Mouse (Mus musculus): ENCODE data around the gene Pde4d. TPM values are rescaled to one million over a fixed set of nuclear protein-coding genes. Genes with fewer than 3 reads are reported as not detected.
A peak's percentile ranks its signal among the peaks of the same experiment; 100 is the strongest.

Gene Pde4d
- polyA plus RNA-seq, 1 experiment from 2014 or later, result 16.7 TPM

DNA sequence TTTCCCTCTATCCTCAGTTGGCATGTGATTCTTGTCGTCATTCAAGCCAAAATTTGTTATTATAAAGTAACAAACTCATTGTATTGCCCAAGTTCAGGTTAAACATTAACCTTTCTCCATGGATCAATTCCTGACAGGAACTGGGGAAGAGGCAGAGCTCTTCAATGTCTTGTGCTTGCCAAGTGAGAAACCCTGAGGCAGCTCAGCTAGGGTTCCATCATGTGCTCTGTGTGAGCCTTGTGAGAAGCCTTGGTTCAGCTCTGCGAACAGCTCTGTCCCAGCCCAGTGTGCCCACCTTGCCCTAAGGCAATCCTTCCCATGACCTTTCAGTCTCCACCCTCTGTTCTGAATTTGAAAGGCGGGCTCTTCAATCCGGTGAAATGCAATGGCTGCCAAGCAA lies 1150.0 kb downstream of the Pde4d start:
- ATAC-seq (replicated peaks; ENCODE audit: low FRiP score), result no peak
- H3K4me1 ChIP-seq, result no peaks in the 10 kb centered on the region
- H3K36me3 ChIP-seq, result no peaks in the 10 kb centered on the region
- no peak overlapping the region for H3K4me2 ChIP-seq
- 63% methylated on average over 4 of the region's 4 CpGs for WGBS
- no peaks in the 10 kb centered on the region for H3K27me3 ChIP-seq
- no peak overlapping the region for H3K4me3 ChIP-seq (replicated peaks)
- no peak overlapping the region for H3K9ac ChIP-seq
- no peaks in the 10 kb centered on the region for H3K9me3 ChIP-seq (replicated peaks)
- no peak overlapping the region for H3K27ac ChIP-seq

DNA sequence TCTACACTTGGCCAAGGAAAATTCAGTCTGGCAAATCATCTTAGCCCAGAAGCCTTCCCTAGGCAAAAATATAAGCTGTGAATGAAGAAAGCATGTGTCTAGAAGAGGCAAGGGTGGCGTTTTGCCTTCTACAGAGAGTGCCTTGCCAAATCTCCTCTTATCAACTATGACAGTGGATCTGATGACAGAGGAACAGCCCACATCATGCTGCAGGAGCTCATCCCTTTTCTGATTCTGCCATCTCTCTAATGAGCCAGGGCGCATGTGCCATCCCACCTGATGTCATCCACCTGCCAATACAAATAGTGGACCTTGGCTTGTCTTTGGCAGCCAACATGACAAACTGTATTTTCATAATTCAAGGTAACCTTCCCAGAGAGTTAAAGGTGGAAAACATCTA lies 1154.3 kb downstream of the Pde4d start:
- H3K4me1 ChIP-seq, result no peaks in the 10 kb centered on the region
- H3K9me3 ChIP-seq (replicated peaks), result no peaks in the 10 kb centered on the region
- no peak overlapping the region for H3K9ac ChIP-seq
- H3K27me3 ChIP-seq, result no peaks in the 10 kb centered on the region
- H3K27ac ChIP-seq, result no peak overlapping the region
- H3K4me3 ChIP-seq (replicated peaks), result no peak overlapping the region
- no peaks in the 10 kb centered on the region for H3K36me3 ChIP-seq
- ATAC-seq (replicated peaks; ENCODE audit: low FRiP score), result no peak
- WGBS, result 87% methylated on average over 2 of the region's 2 CpGs
- H3K4me2 ChIP-seq, result no peak overlapping the region

DNA sequence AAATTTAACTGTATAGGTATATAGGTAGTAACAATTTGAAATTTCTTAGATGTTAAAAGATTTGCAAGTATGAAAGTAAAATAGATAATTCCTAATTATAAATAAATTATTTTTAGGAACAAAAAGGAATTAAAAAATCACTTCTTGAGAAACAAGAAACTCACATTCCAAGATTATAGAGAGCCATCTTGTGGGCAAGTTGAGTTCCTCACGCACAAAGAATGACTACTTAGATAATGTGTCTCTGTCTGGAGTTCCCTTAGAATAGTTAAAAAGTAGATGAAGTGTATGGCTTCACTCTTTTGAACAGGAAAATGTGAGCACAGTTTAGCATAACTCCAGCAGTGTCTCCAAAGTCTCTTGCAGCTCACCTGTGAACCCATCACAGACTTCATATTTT lies 1155.4 kb downstream of the Pde4d start:
- H3K9me3 ChIP-seq (replicated peaks), result no peaks in the 10 kb centered on the region
- no peak overlapping the region for H3K4me3 ChIP-seq (replicated peaks)
- no peak overlapping the region for H3K4me2 ChIP-seq
- no peaks in the 10 kb centered on the region for H3K27me3 ChIP-seq
- 67% methylated on average over 1 of the region's 1 CpGs for WGBS
- no peaks in the 10 kb centered on the region for H3K4me1 ChIP-seq
- H3K9ac ChIP-seq, result no peak overlapping the region
- ATAC-seq (replicated peaks; ENCODE audit: low FRiP score), result no peak
- H3K27ac ChIP-seq, result no peak overlapping the region
- H3K36me3 ChIP-seq, result no peaks in the 10 kb centered on the region

DNA sequence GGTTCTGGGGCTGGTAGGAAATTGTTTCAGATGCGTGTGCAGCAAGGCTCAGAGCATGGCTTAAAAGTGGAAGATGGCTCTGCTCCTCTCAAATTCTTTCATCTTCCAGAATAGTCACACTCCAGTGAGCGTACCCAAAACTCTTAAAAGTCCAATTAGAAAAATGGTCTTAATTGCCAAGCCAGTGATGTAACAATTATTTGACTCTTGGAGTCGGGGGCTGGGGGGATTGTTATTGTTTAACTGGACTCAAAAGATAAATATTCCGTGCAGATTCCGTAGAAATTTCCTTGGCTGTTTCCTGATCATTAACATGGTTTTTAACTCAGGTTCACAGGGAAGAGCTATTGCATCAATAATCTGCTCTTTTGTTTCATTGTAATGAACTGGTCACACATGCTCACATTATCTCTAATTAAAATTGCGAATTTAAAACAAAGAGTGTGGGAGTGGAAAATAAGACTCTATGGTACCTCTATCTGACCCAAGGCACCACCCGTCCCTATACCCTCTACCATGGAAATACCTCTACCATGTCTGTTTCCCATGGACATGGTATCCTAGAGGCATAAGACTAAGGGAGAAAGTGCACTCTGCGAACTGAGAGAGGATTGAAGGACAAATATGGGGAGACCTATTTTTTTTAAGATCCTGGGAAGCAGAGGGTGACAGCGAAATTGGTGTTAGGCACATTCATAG lies 1159.5 kb downstream of the Pde4d start:
- no peaks in the 10 kb centered on the region for H3K36me3 ChIP-seq
- H3K9me3 ChIP-seq (replicated peaks), result no peaks in the 10 kb centered on the region
- H3K4me1 ChIP-seq, result peaks cover 13% of the 10 kb centered on the region
- no peak overlapping the region for H3K27ac ChIP-seq
- no peak overlapping the region for H3K9ac ChIP-seq
- no peak for ATAC-seq (replicated peaks; ENCODE audit: low FRiP score)
- 69% methylated on average over 9 of the region's 9 CpGs for WGBS
- H3K4me3 ChIP-seq (replicated peaks), result no peak overlapping the region
- no peaks in the 10 kb centered on the region for H3K27me3 ChIP-seq
- H3K4me2 ChIP-seq, result no peak overlapping the region

DNA sequence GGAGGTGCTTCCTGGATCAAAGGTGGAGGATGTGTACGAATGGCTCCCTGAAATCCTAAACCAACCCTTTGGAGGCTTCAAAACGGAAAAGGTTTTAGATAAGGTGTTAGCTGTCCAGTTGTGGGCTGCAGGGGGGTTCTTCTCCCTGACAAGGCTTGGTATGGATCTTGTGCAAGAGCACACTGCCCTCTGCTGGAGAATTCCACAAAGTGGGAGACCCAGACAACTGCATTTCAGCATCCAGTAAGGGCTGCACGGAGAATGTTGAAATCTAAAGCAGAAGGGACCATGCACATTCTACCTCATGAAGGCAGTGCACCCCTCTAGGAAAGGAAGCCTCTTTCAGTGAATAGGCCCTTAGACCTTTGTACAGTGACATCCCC lies 1160.0 kb downstream of the Pde4d start:
- WGBS, result 9% methylated on average over 3 of the region's 3 CpGs
- no peak overlapping the region for H3K4me2 ChIP-seq
- H3K27me3 ChIP-seq, result no peaks in the 10 kb centered on the region
- H3K27ac ChIP-seq, result no peak overlapping the region
- no peak overlapping the region for H3K4me3 ChIP-seq (replicated peaks)
- ATAC-seq (replicated peaks; ENCODE audit: low FRiP score), result peak; percentile 58; the same call in 1 of the 2 replicates
- H3K9ac ChIP-seq, result no peak overlapping the region
- H3K36me3 ChIP-seq, result no peaks in the 10 kb centered on the region
- no peaks in the 10 kb centered on the region for H3K9me3 ChIP-seq (replicated peaks)
- peaks cover 13% of the 10 kb centered on the region for H3K4me1 ChIP-seq

DNA sequence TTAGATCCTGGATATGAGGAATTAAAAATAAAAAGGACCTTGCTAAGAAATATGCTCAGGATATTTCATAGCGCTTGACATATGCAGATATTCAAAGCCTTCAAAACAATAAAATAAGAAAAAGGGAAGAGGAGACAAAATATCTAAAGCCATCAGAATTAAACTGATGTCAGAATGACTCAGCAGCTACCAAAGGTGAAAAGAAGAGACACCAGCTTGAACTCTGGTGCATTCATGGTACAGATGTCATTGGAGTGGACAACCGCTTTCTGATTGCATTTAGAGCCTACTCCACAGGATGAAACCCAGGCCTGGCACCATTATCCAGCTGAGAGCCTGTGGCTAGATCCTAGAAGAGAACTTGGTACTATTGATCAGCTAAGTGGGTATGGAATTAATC lies 1161.0 kb downstream of the Pde4d start:
- ATAC-seq (replicated peaks; ENCODE audit: low FRiP score), result no peak
- peaks cover 13% of the 10 kb centered on the region for H3K4me1 ChIP-seq
- H3K36me3 ChIP-seq, result no peaks in the 10 kb centered on the region
- H3K4me2 ChIP-seq, result no peak overlapping the region
- H3K9ac ChIP-seq, result no peak overlapping the region
- no peak overlapping the region for H3K27ac ChIP-seq
- H3K4me3 ChIP-seq (replicated peaks), result no peak overlapping the region
- no peaks in the 10 kb centered on the region for H3K27me3 ChIP-seq
- 100% methylated on average over 2 of the region's 2 CpGs for WGBS
- no peaks in the 10 kb centered on the region for H3K9me3 ChIP-seq (replicated peaks)

DNA sequence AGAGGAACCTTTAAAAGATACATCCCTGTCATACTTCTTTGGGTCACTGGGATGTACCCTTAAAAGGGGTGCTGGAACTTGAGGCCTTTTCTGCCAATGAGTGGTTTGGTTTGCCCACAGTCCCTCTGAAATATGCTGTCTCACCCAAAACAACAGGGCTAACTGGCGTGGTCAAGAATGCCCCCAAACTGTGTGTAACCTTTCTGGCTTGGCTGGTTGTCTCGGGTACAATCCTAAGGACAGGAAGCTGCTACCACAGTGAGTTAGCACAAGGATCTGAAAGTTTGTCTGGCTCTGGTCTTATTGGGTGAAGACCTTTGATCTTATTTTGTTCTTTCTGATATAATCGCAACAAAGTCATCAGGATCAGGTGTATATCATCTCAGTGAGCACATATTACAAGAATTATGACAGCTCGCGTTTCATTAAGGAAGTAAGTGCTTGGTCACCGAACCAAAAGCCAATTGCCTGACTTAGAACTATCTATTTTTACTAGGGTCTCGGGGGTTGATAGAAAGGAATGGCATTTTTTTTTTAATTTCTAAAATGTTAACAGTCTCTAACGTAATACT lies 1165.6 kb downstream of the Pde4d start:
- Histone ChIP-seq H3K4me3 (replicated peaks) (no peak overlapping the region), H3K27me3 (no peaks in the 10 kb centered on the region), H3K9ac (no peak overlapping the region), H3K4me2 (no peak overlapping the region), H3K9me3 (replicated peaks) (no peaks in the 10 kb centered on the region), H3K36me3 (no peaks in the 10 kb centered on the region), H3K4me1 (peaks cover 13% of the 10 kb centered on the region), H3K27ac (no peak overlapping the region)
- no peak for ATAC-seq (replicated peaks; ENCODE audit: low FRiP score)
- 63% methylated on average over 8 of the region's 8 CpGs for WGBS

DNA sequence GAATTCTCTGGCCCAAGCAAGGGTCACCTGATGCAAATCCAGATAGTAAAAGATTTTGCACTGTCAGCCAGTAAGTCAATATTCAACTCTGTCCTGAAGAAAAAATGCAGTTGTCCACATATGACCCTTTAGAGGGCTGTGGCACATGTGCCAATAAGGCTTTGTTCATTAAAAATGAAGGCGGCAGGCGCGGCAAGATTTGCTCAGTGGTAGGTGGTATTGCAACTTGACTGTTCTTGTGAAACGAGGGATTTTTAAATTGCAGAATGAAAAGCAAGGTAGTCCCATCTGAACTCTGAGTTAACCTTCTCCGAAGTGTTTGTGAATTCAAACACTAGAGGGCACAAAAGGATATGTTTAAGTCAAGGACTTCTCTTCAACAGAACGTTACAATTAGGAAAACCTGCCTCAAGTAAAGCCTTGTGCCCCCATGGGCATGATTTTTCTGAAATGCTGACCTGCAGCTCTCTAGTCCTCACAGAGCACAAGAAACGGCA lies 1166.1 kb downstream of the Pde4d start:
- Histone ChIP-seq H3K9me3 (replicated peaks) (no peaks in the 10 kb centered on the region), H3K4me1 (peaks cover 13% of the 10 kb centered on the region), H3K4me2 (no peak overlapping the region)

DNA sequence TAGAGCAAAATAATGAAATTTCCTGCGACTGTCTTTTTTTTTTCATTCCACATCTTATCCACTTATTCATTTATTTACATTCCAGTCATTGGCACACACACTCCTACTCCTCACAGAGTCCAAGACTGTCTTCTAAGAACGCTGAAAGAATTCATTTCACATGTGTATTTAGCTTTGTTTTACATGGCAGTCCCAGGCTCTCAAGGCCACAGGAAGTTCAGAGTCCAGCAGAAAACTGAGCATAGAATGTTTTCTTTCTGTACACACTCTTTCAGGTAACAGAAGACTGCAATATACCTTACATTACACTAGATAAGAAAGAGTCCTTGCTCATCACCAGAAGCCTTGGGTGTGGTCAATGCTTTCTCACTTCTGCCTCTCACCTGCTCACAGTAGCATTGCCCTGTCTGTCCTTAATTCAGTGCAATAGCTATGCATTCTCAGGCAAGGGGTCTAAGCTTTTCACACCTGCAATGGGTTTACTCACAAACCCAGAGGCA lies 1169.5 kb downstream of the Pde4d start:
- H3K9ac ChIP-seq, result no peak overlapping the region

More for the DNA sequence above, 1166.1 kb downstream of the Pde4d start:
- Histone ChIP-seq H3K9ac (no peak overlapping the region), H3K27ac (no peak overlapping the region), H3K4me3 (replicated peaks) (no peak overlapping the region), H3K27me3 (no peaks in the 10 kb centered on the region), H3K36me3 (no peaks in the 10 kb centered on the region)
- ATAC-seq (replicated peaks; ENCODE audit: low FRiP score), result no peak
- 17% methylated on average over 7 of the region's 7 CpGs for WGBS

DNA sequence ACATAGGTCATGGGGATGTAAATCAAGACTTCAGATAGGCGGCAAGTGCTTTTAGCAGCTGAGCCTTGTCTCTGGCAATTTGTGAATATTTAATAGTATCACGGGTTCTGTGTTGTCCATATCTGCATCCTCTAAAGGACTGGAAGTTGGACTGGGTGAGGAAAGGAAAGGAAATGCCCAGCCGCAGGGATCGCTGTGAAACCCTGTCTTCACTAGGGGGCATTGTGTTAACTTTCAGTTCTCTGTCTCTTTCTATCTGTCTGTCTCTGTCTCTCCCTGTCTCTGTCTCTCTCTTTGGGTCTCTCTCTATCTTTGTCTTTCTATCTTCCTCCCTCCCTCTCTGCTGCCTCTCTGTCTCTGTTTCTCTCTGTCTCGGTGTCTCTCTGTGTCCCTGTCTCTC lies 1172.5 kb downstream of the Pde4d start:
- Histone ChIP-seq H3K27me3 (no peaks in the 10 kb centered on the region), H3K36me3 (no peaks in the 10 kb centered on the region), H3K9ac (no peak overlapping the region), H3K27ac (no peak overlapping the region), H3K4me2 (no peak overlapping the region), H3K4me3 (replicated peaks) (no peak overlapping the region), H3K4me1 (no peaks in the 10 kb centered on the region), H3K9me3 (replicated peaks) (no peaks in the 10 kb centered on the region)
- no peak for ATAC-seq (replicated peaks; ENCODE audit: low FRiP score)
- WGBS, result 69% methylated on average over 5 of the region's 5 CpGs

More for the DNA sequence above, 1169.5 kb downstream of the Pde4d start:
- Histone ChIP-seq H3K27ac (no peak overlapping the region), H3K9me3 (replicated peaks) (no peaks in the 10 kb centered on the region), H3K4me3 (replicated peaks) (no peak overlapping the region), H3K36me3 (no peaks in the 10 kb centered on the region), H3K4me1 (no peaks in the 10 kb centered on the region), H3K4me2 (no peak overlapping the region), H3K27me3 (no peaks in the 10 kb centered on the region)
- ATAC-seq (replicated peaks; ENCODE audit: low FRiP score), result no peak
- WGBS, result 65% methylated on average over 2 of the region's 2 CpGs

DNA sequence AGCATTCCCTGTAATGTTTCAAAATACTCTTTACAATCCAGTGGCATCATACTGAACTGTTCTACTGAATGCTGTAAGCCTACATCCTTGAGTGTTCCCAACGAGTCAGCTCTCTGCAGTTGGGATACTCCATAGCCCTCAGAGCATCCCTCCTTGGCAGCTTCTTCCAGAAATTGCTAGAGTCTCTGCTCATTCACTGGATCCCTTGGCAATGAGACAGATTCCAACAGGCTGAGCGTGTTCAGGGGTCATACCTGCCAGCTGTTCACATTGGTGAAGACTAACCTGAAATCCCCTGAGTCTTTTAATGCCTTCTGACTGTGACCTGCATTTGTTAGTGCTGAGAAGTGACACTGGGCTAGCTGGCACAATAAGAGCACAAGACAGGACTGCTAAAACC lies 1173.5 kb downstream of the Pde4d start:
- no peaks in the 10 kb centered on the region for H3K9me3 ChIP-seq (replicated peaks)
- no peak overlapping the region for H3K4me3 ChIP-seq (replicated peaks)
- ATAC-seq (replicated peaks; ENCODE audit: low FRiP score), result no peak
- H3K4me2 ChIP-seq, result no peak overlapping the region
- H3K4me1 ChIP-seq, result no peaks in the 10 kb centered on the region
- H3K27me3 ChIP-seq, result no peaks in the 10 kb centered on the region
- no peak overlapping the region for H3K27ac ChIP-seq
- no peaks in the 10 kb centered on the region for H3K36me3 ChIP-seq
- 68% methylated on average over 2 of the region's 2 CpGs for WGBS
- H3K9ac ChIP-seq, result no peak overlapping the region

DNA sequence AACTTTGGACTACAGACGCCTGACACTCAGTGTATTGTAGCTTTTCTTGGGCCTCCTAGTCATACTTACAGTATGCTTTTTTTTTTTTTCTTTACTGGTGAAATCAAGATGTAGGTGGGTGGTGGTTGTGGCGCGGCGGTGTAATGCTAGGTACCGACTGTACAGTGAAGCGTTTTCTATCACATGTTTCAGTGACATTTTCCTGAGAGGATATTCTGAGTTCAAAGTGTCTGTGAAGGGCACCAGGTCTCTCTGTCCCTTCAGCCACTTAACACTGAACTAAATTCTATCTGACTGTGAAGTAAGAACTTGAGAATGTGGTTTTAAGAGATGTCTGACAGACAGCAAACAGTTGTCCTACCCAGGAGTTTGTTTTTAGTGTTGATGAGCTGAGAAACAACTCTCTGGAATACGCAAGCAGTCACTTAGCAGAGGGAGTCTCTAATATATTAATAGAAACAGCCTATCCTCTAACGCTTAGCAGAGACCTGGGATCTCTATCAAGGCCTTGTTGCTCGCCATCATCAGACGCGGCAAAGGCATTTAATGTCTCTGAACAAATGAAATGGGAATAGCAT lies 1175.1 kb downstream of the Pde4d start:
- no peak overlapping the region for H3K4me3 ChIP-seq (replicated peaks)
- no peaks in the 10 kb centered on the region for H3K4me1 ChIP-seq
- H3K27me3 ChIP-seq, result no peaks in the 10 kb centered on the region
- no peak overlapping the region for H3K27ac ChIP-seq
- H3K4me2 ChIP-seq, result no peak overlapping the region
- H3K9ac ChIP-seq, result no peak overlapping the region
- H3K36me3 ChIP-seq, result no peaks in the 10 kb centered on the region
- ATAC-seq (replicated peaks; ENCODE audit: low FRiP score), result no peak
- WGBS, result 90% methylated on average over 11 of the region's 11 CpGs
- no peaks in the 10 kb centered on the region for H3K9me3 ChIP-seq (replicated peaks)
